Mouse (Mus musculus) CD4-positive, CD25-positive, alpha-beta regulatory T cell, adult 4 months (primary cell): ENCODE data around the gene Tomm6. TPM values are rescaled to one million over a fixed set of nuclear protein-coding genes. Genes with fewer than 3 reads are reported as not detected.

Source experiments
- ATAC-seq: one replicate; pipeline ENCODE4 v1.8.0; 2017
- polyA plus RNA-seq, 2 experiments: library from polyadenylated mRNA; unstranded; fragments of 100-300 nt; shearing (Covaris generic); gene quantifications; one replicate each; pipeline ENCODE4 v1.2.1; 2017

Gene Tomm6
- polyA plus RNA-seq, 2 experiments from 2014 or later = 264 to 319 TPM

- ATAC-seq = no peak
Measured at GRCm38 (mm10) chr17:47648966-47649365, 39.2 kb downstream of the Tomm6 start.

GRCm38 (mm10) chr17:47646683-47647082 is 41.5 kb downstream of the Tomm6 start:
- ATAC-seq = no peak

- no peak for ATAC-seq
Measured at GRCm38 (mm10) chr17:47642992-47643391, 45.2 kb downstream of the Tomm6 start.

Other genes with a start within 250 kb of the Tomm6 start
- 10 to 100 TPM; 61.1 to 95.4 TPM for gene Taf8, start 186.1 kb downstream of the Tomm6 start, polyA plus RNA-seq
- 100 to 1,000 TPM; 149 to 151 TPM for gene Ccnd3, start 183.3 kb downstream of the Tomm6 start, polyA plus RNA-seq
- gene Bysl, start 76.9 kb downstream of the Tomm6 start, polyA plus RNA-seq = 10 to 100 TPM; 10.6 to 14.2 TPM
- gene Med20, start 76.8 kb downstream of the Tomm6 start, polyA plus RNA-seq = 10 to 100 TPM; 36.0 to 37.0 TPM
- gene Gm20517, start 76.8 kb downstream of the Tomm6 start, polyA plus RNA-seq = under 1 TPM in 1 of 2 experiments, not detected in 1; 0.73 TPM
- under 1 TPM; 0.43 to 0.78 TPM for gene Usp49, start 57.7 kb downstream of the Tomm6 start, polyA plus RNA-seq
- under 1 TPM; 0.16 to 0.49 TPM for gene Frs3, start 644 bp upstream of the Tomm6 start, polyA plus RNA-seq
- gene Gm21981, start 6.1 kb upstream of the Tomm6 start, polyA plus RNA-seq = not detected
- gene Prickle4, start 6.3 kb upstream of the Tomm6 start, polyA plus RNA-seq = not detected
- not detected for gene Pgc, start 38.5 kb upstream of the Tomm6 start, polyA plus RNA-seq
- gene Tfeb, start 48.6 kb upstream of the Tomm6 start, polyA plus RNA-seq = 1 to 10 TPM; 5.2 to 5.7 TPM
- not detected for gene Mdfi, start 146.3 kb upstream of the Tomm6 start, polyA plus RNA-seq
- 1 to 10 TPM; 2.1 to 4.4 TPM for gene Foxp4, start 236.3 kb upstream of the Tomm6 start, polyA plus RNA-seq